Mouse (Mus musculus) neural tube, embryonic 12.5 days (tissue): ENCODE results near the gene Slc26a1. TPM values are rescaled to one million over a fixed set of nuclear protein-coding genes. Genes with fewer than 3 reads are reported as not detected.

Experiments
- ATAC-seq: fragments of 200-750 bp; cut with Nextera tagmentation; 2 replicates; pipeline ENCODE4 v1.8.0; 2017; ENCODE audit warnings: low read depth, mild to moderate bottlenecking, moderate TSS enrichment, moderate library complexity; ENCODE audit not compliant: low FRiP score
- H3K27ac ChIP-seq: fragments of 300-500 bp; sonication (generic); 2 replicates; pipeline ENCODE4 v1.5.1; 2016
- H3K27me3 ChIP-seq: fragments of 300-500 bp; sonication (generic); replicated peaks from 2 replicates; pipeline ENCODE4 v1.6.1; 2016; ENCODE audit warnings: mild to moderate bottlenecking
- H3K36me3 ChIP-seq: fragments of 300-500 bp; sonication (generic); 2 replicates; pipeline ENCODE4 v1.6.1; 2016; ENCODE audit warnings: mild to moderate bottlenecking
- H3K4me1 ChIP-seq: fragments of 300-500 bp; sonication (generic); 2 replicates; pipeline ENCODE4 v1.6.1; 2016
- H3K4me2 ChIP-seq: fragments of 300-500 bp; sonication (generic); replicated peaks from 2 replicates; pipeline ENCODE4 v1.6.1; 2016; ENCODE audit warnings: mild to moderate bottlenecking
- H3K4me3 ChIP-seq: fragments of 300-500 bp; sonication (generic); 2 replicates; pipeline ENCODE4 v1.5.1; 2016
- H3K9ac ChIP-seq: fragments of 300-500 bp; sonication (generic); 2 replicates; pipeline ENCODE4 v1.6.1; 2016; ENCODE audit warnings: mild to moderate bottlenecking
- H3K9me3 ChIP-seq: fragments of 300-500 bp; sonication (generic); 2 replicates; pipeline ENCODE4 v1.6.1; 2016; ENCODE audit warnings: mild to moderate bottlenecking
- WGBS: fragments of 180-500 bp; shearing (Covaris S2); methylation state at CpG from one replicate; pipeline ENCODE4 v1.1.7; 2016; 5-methylcytosine and 5-hydroxymethylcytosine counted together
- polyA plus RNA-seq: library from polyadenylated mRNA; unstranded; fragments of >200 nt; fragmentation: Nextera tagmentation; extraction: Ambion mirVana; gene quantifications from 2 replicates; pipeline ENCODE4 v1.2.1, GENCODE M21; 2016

Gene Slc26a1
- polyA plus RNA-seq, 1 experiment from 2014 or later = 1.2 TPM

GRCm38 (mm10) chr5:108667370-108667769 lies 8.0 kb downstream of the Slc26a1 start:
- Histone ChIP-seq H3K9me3 (no peaks in the 10 kb centered on the region), H3K27me3 (no peaks in the 10 kb centered on the region), H3K27ac (no peak overlapping the region), H3K4me2 (no peak overlapping the region), H3K4me3 (no peak overlapping the region), H3K36me3 (peaks cover 8% of the 10 kb centered on the region), H3K4me1 (peaks cover 15% of the 10 kb centered on the region), H3K9ac (no peak overlapping the region)
- WGBS = 73% methylated on average over 2 of the region's 2 CpGs
- no peak for ATAC-seq

DNA sequence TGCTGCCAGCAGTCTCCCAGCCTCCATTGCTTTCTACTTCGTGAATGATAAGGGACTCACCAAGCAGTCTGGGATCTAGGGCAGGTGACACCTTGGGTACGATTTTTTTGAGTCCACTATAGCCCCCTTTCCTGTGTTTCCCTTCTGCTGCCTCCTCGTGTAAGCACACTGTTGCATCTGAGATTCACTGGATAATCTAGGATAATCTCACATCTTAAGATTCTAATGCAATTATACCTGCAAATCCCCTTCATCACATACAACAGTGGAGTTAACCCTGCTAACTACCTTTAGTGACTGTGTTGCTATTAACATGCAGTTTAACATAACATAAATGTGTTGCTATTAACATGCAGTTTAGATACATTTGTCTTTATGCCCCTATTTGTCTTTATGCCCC lies 10.3 kb downstream of the Slc26a1 start:
- 46% methylated on average over 3 of the region's 3 CpGs for WGBS
- H3K9me3 ChIP-seq = no peaks in the 10 kb centered on the region
- no peak overlapping the region for H3K27ac ChIP-seq
- H3K9ac ChIP-seq = no peak overlapping the region
- no peaks in the 10 kb centered on the region for H3K36me3 ChIP-seq
- no peak overlapping the region for H3K4me2 ChIP-seq
- H3K4me1 ChIP-seq = peaks cover 16% of the 10 kb centered on the region
- no peaks in the 10 kb centered on the region for H3K27me3 ChIP-seq
- no peak for ATAC-seq
- H3K4me3 ChIP-seq = no peak overlapping the region

GRCm38 (mm10) chr5:108662772-108663171 lies 12.6 kb downstream of the Slc26a1 start:
- 91% methylated on average over 4 of the region's 4 CpGs for WGBS
- no peak overlapping the region for H3K9ac ChIP-seq
- H3K4me2 ChIP-seq = no peak overlapping the region
- H3K27ac ChIP-seq = no peak overlapping the region
- H3K36me3 ChIP-seq = peaks cover 1% of the 10 kb centered on the region
- no peak for ATAC-seq
- no peak overlapping the region for H3K4me3 ChIP-seq
- H3K4me1 ChIP-seq = peaks cover 19% of the 10 kb centered on the region
- no peaks in the 10 kb centered on the region for H3K9me3 ChIP-seq
- no peaks in the 10 kb centered on the region for H3K27me3 ChIP-seq

- H3K9ac ChIP-seq = peak overlapping the region; percentile 82
- 12% methylated on average over 36 of the region's 36 CpGs for WGBS
- no peaks in the 10 kb centered on the region for H3K9me3 ChIP-seq
- H3K27ac ChIP-seq = no peak overlapping the region
- H3K4me3 ChIP-seq = peak overlapping the region; percentile 84
- H3K4me1 ChIP-seq = peaks cover 19% of the 10 kb centered on the region
- H3K36me3 ChIP-seq = peaks cover 19% of the 10 kb centered on the region
- ATAC-seq = peak; percentile 98
- H3K4me2 ChIP-seq = peak overlapping the region; percentile 81
- H3K27me3 ChIP-seq = no peaks in the 10 kb centered on the region
These were observed 14.6 kb downstream of the Slc26a1 start for GRCm38 (mm10) chr5:108660632-108661268.

- H3K27me3 ChIP-seq = no peaks in the 10 kb centered on the region
- H3K4me1 ChIP-seq = peaks cover 19% of the 10 kb centered on the region
- H3K4me2 ChIP-seq = peak within 1 kb of the TSS; percentile 81
- ATAC-seq = peak; percentile 56
- 12% methylated on average over 24 of the region's 24 CpGs for WGBS
- H3K4me3 ChIP-seq = peak within 1 kb of the TSS; percentile 84
- H3K9me3 ChIP-seq = no peaks in the 10 kb centered on the region
- peak within 1 kb of the TSS; percentile 82 for H3K9ac ChIP-seq
- no peak within 1 kb of the TSS for H3K27ac ChIP-seq
- H3K36me3 ChIP-seq = peaks cover 27% of the 10 kb centered on the region
These were observed 15.4 kb downstream of the Slc26a1 start, which contains the start of gene Idua for GRCm38 (mm10) chr5:108659698-108660631. Idua (plus strand) TSS chr5:108660331.

GRCm38 (mm10) chr5:108658611-108659010 lies 16.8 kb downstream of the Slc26a1 start:
- H3K4me2 ChIP-seq = no peak overlapping the region
- no peak overlapping the region for H3K4me3 ChIP-seq
- H3K27me3 ChIP-seq = no peaks in the 10 kb centered on the region
- peaks cover 19% of the 10 kb centered on the region for H3K4me1 ChIP-seq
- no peak overlapping the region for H3K27ac ChIP-seq
- no peaks in the 10 kb centered on the region for H3K9me3 ChIP-seq
- no peak overlapping the region for H3K9ac ChIP-seq
- 79% methylated on average over 1 of the region's 1 CpGs for WGBS
- ATAC-seq = no peak
- peaks cover 39% of the 10 kb centered on the region for H3K36me3 ChIP-seq

GRCm38 (mm10) chr5:108657406-108657805 lies 18.0 kb downstream of the Slc26a1 start:
- H3K36me3 ChIP-seq = peaks cover 51% of the 10 kb centered on the region
- H3K4me1 ChIP-seq = peaks cover 19% of the 10 kb centered on the region
- no peak overlapping the region for H3K9ac ChIP-seq
- 82% methylated on average over 5 of the region's 5 CpGs for WGBS
- no peak overlapping the region for H3K27ac ChIP-seq
- no peak overlapping the region for H3K4me3 ChIP-seq
- H3K27me3 ChIP-seq = no peaks in the 10 kb centered on the region
- no peak overlapping the region for H3K4me2 ChIP-seq
- no peak for ATAC-seq
- H3K9me3 ChIP-seq = no peaks in the 10 kb centered on the region

- no peak for ATAC-seq
- peaks cover 53% of the 10 kb centered on the region for H3K36me3 ChIP-seq
- 95% methylated on average over 15 of the region's 15 CpGs for WGBS
These were observed 19.3 kb downstream of the Slc26a1 start for GRCm38 (mm10) chr5:108655891-108656650.

DNA sequence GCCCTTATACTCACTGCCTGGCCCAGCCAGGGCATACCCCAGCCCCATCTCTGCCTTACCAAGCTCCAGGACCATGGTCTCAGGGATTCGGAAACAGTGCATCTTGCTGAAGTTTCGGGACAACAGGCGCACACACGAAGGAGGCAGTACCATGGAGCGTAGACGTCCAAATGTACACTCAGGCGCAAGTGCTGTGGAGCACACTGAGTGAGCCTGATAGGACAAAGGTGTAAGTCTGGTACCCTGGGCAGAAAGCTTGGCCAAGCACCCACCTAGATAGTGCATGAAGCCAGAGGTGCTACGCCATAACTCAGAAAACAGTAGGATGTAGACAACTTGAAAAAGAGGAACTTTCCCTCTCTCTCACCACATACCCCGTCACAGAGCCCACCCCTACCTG lies 20.0 kb downstream of the Slc26a1 start:
- 94% methylated on average over 9 of the region's 9 CpGs for WGBS
- Histone ChIP-seq H3K9ac (no peak overlapping the region), H3K27me3 (no peaks in the 10 kb centered on the region), H3K9me3 (no peaks in the 10 kb centered on the region), H3K4me1 (peaks cover 19% of the 10 kb centered on the region), H3K4me3 (no peak overlapping the region), H3K27ac (no peak overlapping the region), H3K4me2 (no peak overlapping the region), H3K36me3 (peaks cover 56% of the 10 kb centered on the region)
- ATAC-seq = no peak

More at GRCm38 (mm10) chr5:108655891-108656650, 19.3 kb downstream of the Slc26a1 start:
- Histone ChIP-seq H3K27me3 (no peaks in the 10 kb centered on the region), H3K4me1 (peaks cover 19% of the 10 kb centered on the region), H3K9me3 (no peaks in the 10 kb centered on the region), H3K4me3 (no peak overlapping the region), H3K27ac (no peak overlapping the region), H3K4me2 (no peak overlapping the region), H3K9ac (no peak overlapping the region)

- Histone ChIP-seq H3K27ac (no peak overlapping the region), H3K4me2 (no peak overlapping the region), H3K4me1 (peaks cover 12% of the 10 kb centered on the region), H3K9ac (no peak overlapping the region), H3K9me3 (no peaks in the 10 kb centered on the region), H3K36me3 (peaks cover 65% of the 10 kb centered on the region), H3K4me3 (no peak overlapping the region), H3K27me3 (no peaks in the 10 kb centered on the region)
- ATAC-seq = no peak
- 93% methylated on average over 10 of the region's 10 CpGs for WGBS
These were observed 20.9 kb downstream of the Slc26a1 start for GRCm38 (mm10) chr5:108654444-108654990.

GRCm38 (mm10) chr5:108653341-108653740 lies 22.0 kb downstream of the Slc26a1 start:
- no peak for ATAC-seq
- Histone ChIP-seq H3K4me3 (no peak overlapping the region), H3K27ac (no peak overlapping the region), H3K4me2 (no peak overlapping the region), H3K9ac (no peak overlapping the region), H3K4me1 (peaks cover under 1% of the 10 kb centered on the region; the same call in 1 of the 2 replicates), H3K36me3 (peaks cover 77% of the 10 kb centered on the region), H3K9me3 (no peaks in the 10 kb centered on the region), H3K27me3 (no peaks in the 10 kb centered on the region)
- 94% methylated on average over 6 of the region's 6 CpGs for WGBS
